Mouse (Mus musculus): ENCODE measurements around the gene Mfsd2a. TPM values are rescaled to one million over a fixed set of nuclear protein-coding genes. Genes with fewer than 3 reads are reported as not detected.

Gene Mfsd2a
- polyA plus RNA-seq, 1 experiment: 27.6 TPM

- peak; percentile 97 for DNase-seq
- WGBS: 16% methylated on average over 17 of the region's 17 CpGs
- Histone ChIP-seq H3K4me1 (ENCODE audit: control insufficient read depth, insufficient read depth, low read length) (peaks cover 9% of the 10 kb centered on the region), H3K36me3 (ENCODE audit: control insufficient read depth, insufficient read depth, low read length) (no peaks in the 10 kb centered on the region), H3K4me3 (ENCODE audit: insufficient read depth, low read depth, low read length) (peak overlapping the region; percentile 11; the same call in 1 of the 2 replicates), H3K27ac (ENCODE audit: insufficient read depth, low read depth, low read length) (no peak overlapping the region), H3K27me3 (replicated peaks; ENCODE audit: control insufficient read depth, insufficient read depth, low read length) (no peaks in the 10 kb centered on the region)
- TF ChIP-seq CTCF (conservative IDR thresholded peaks at IDR 0.05; ENCODE audit: insufficient read depth, insufficient read length, low read depth, low read length) (no peak), POLR2A (IDR thresholded peaks at IDR 0.05; ENCODE audit: low read depth, low read length) (no peak)
Observed at GRCm38 (mm10) chr4:122955412-122956136, 5.4 kb downstream of the Mfsd2a start.

GRCm38 (mm10) chr4:122954680-122955411 lies 6.1 kb downstream of the Mfsd2a start:
- TF ChIP-seq POLR2A (IDR thresholded peaks at IDR 0.05; ENCODE audit: low read depth, low read length) (no peak), CTCF (conservative IDR thresholded peaks at IDR 0.05; ENCODE audit: insufficient read depth, insufficient read length, low read depth, low read length) (no peak)
- 56% methylated on average over 5 of the region's 5 CpGs for WGBS
- no peaks in the 10 kb centered on the region for H3K27me3 ChIP-seq (replicated peaks; ENCODE audit: control insufficient read depth, insufficient read depth, low read length)
- no peaks in the 10 kb centered on the region for H3K36me3 ChIP-seq (ENCODE audit: control insufficient read depth, insufficient read depth, low read length)
- H3K27ac ChIP-seq (ENCODE audit: insufficient read depth, low read depth, low read length): no peak overlapping the region
- peak overlapping the region; percentile 11; the same call in 1 of the 2 replicates for H3K4me3 ChIP-seq (ENCODE audit: insufficient read depth, low read depth, low read length)
- DNase-seq: no peak
- H3K4me1 ChIP-seq (ENCODE audit: control insufficient read depth, insufficient read depth, low read length): peaks cover 9% of the 10 kb centered on the region

- no peaks in the 10 kb centered on the region for H3K4me1 ChIP-seq (ENCODE audit: control insufficient read depth, insufficient read depth, low read length)
- H3K4me3 ChIP-seq (ENCODE audit: insufficient read depth, low read depth, low read length): no peak overlapping the region
- H3K27ac ChIP-seq (ENCODE audit: insufficient read depth, low read depth, low read length): no peak overlapping the region
- no peak for DNase-seq
- no peak for TF ChIP-seq POLR2A (IDR thresholded peaks at IDR 0.05; ENCODE audit: low read depth, low read length)
- no peak for TF ChIP-seq CTCF (conservative IDR thresholded peaks at IDR 0.05; ENCODE audit: insufficient read depth, insufficient read length, low read depth, low read length)
- no peaks in the 10 kb centered on the region for H3K36me3 ChIP-seq (ENCODE audit: control insufficient read depth, insufficient read depth, low read length)
- H3K27me3 ChIP-seq (replicated peaks; ENCODE audit: control insufficient read depth, insufficient read depth, low read length): no peaks in the 10 kb centered on the region
- 91% methylated on average over 8 of the region's 8 CpGs for WGBS
Observed at GRCm38 (mm10) chr4:122949096-122949495, 11.9 kb downstream of the Mfsd2a start.

GRCm38 (mm10) chr4:122947223-122947622 lies 13.8 kb downstream of the Mfsd2a start:
- no peaks in the 10 kb centered on the region for H3K36me3 ChIP-seq (ENCODE audit: control insufficient read depth, insufficient read depth, low read length)
- WGBS: 81% methylated on average over 3 of the region's 3 CpGs
- no peaks in the 10 kb centered on the region for H3K4me1 ChIP-seq (ENCODE audit: control insufficient read depth, insufficient read depth, low read length)
- TF ChIP-seq POLR2A (IDR thresholded peaks at IDR 0.05; ENCODE audit: low read depth, low read length) (no peak), CTCF (conservative IDR thresholded peaks at IDR 0.05; ENCODE audit: insufficient read depth, insufficient read length, low read depth, low read length) (no peak)
- no peak overlapping the region for H3K4me3 ChIP-seq (ENCODE audit: insufficient read depth, low read depth, low read length)
- no peak for DNase-seq
- no peaks in the 10 kb centered on the region for H3K27me3 ChIP-seq (replicated peaks; ENCODE audit: control insufficient read depth, insufficient read depth, low read length)
- no peak overlapping the region for H3K27ac ChIP-seq (ENCODE audit: insufficient read depth, low read depth, low read length)

DNA sequence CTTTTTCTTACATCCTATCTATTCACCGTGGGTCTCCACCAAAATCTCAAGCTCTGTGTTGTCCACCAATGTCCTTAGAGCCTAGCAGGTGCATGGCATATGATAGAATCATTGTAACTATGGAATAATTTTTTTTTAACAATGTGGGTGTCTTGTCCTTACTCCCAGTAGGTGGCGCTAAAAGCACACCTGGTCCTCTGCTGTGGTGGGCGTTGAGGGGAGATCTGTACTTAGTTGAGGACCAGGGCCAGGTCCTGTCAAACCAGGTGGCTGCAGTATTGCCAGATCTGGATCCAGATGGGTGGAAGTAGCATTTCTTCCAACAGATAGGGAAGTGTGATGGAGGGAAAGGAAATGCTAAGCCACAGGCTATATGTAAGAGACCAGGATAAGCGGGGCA lies 16.6 kb downstream of the Mfsd2a start:
- Histone ChIP-seq H3K27me3 (replicated peaks; ENCODE audit: control insufficient read depth, insufficient read depth, low read length) (no peaks in the 10 kb centered on the region), H3K4me1 (ENCODE audit: control insufficient read depth, insufficient read depth, low read length) (no peaks in the 10 kb centered on the region), H3K36me3 (ENCODE audit: control insufficient read depth, insufficient read depth, low read length) (no peaks in the 10 kb centered on the region), H3K27ac (ENCODE audit: insufficient read depth, low read depth, low read length) (no peak overlapping the region), H3K4me3 (ENCODE audit: insufficient read depth, low read depth, low read length) (no peak overlapping the region)
- peak; percentile 29 for DNase-seq
- TF ChIP-seq POLR2A (IDR thresholded peaks at IDR 0.05; ENCODE audit: low read depth, low read length) (no peak), CTCF (conservative IDR thresholded peaks at IDR 0.05; ENCODE audit: insufficient read depth, insufficient read length, low read depth, low read length) (peak; percentile 72)
- WGBS: 28% methylated on average over 4 of the region's 4 CpGs

DNA sequence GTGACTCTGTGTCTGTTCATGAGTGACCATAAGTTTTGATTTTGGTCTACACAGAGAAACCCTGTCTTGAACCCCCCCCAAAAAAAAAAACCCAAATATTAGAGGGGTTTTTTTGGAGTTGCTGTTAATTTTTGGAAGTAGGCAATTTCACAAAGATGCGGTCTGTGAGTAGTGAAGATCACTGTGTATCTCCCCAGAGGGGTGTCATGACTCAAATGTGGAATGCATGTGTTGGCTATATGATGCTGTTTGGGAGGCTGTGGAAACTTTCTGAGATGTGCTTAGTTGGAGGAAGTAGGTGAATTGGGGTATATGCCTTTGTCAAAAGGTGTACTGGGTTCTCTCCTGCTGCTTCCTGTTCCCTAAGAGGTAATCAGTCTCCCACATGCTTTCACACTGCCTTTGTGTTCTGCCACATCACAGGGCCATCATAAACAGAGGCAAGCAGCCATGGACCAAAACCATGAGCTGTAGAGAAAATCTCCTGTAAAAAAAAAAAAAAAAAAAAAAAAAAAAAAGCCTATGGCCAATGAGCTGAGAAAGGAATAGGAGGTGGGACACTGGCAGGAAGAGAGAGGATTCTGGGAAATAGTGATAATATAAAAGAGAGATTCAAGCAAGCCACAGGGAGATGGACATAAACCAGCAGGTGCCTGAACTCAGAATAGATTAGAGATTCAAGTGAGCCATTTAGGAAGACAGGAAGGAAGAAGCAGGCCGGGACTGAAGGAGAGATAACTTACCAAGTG lies 21.8 kb downstream of the Mfsd2a start:
- DNase-seq: no peak
- Histone ChIP-seq H3K36me3 (ENCODE audit: control insufficient read depth, insufficient read depth, low read length) (no peaks in the 10 kb centered on the region), H3K27ac (ENCODE audit: insufficient read depth, low read depth, low read length) (no peak overlapping the region), H3K4me3 (ENCODE audit: insufficient read depth, low read depth, low read length) (no peak overlapping the region), H3K4me1 (ENCODE audit: control insufficient read depth, insufficient read depth, low read length) (no peaks in the 10 kb centered on the region; the same call in 1 of the 2 replicates), H3K27me3 (replicated peaks; ENCODE audit: control insufficient read depth, insufficient read depth, low read length) (no peaks in the 10 kb centered on the region)
- no peak for TF ChIP-seq POLR2A (IDR thresholded peaks at IDR 0.05; ENCODE audit: low read depth, low read length)
- TF ChIP-seq CTCF (conservative IDR thresholded peaks at IDR 0.05; ENCODE audit: insufficient read depth, insufficient read length, low read depth, low read length): no peak
- 82% methylated on average over 2 of the region's 2 CpGs for WGBS

Measured in kidney, adult 2 months (tissue).